Mouse (Mus musculus) ES-Bruce4 (cell line): ENCODE measurements at regions not wholly inside any gene's neighbourhood (a gene's known extent, or its start where the extent isn't known, plus 50 kb on each side); places are given as distances from the start of the nearest gene placed in this dataset.
A peak's percentile ranks its signal among the peaks of the same experiment; 100 is the strongest.

Experiments
- H3K27ac ChIP-seq: 2 replicates; pipeline ENCODE4 v1.5.1; 2012; ENCODE audit warnings: low read length, inconsistent platforms; ENCODE audit not compliant: insufficient read depth
- H3K27me3 ChIP-seq: 2 replicates; pipeline ENCODE4 v1.6.1; 2012; ENCODE audit warnings: mild to moderate bottlenecking, low read length, inconsistent platforms; ENCODE audit not compliant: control insufficient read depth, poor library complexity, insufficient read depth, severe bottlenecking
- H3K36me3 ChIP-seq: 2 replicates; pipeline ENCODE4 v1.6.1; 2012; ENCODE audit warnings: inconsistent platforms, mild to moderate bottlenecking, low read length, moderate library complexity; ENCODE audit not compliant: control insufficient read depth, poor library complexity, insufficient read depth, severe bottlenecking
- H3K4me1 ChIP-seq: one replicate; pipeline ENCODE4 v1.8.1; 2011; ENCODE audit warnings: low read length; ENCODE audit not compliant: control insufficient read depth, insufficient read depth
- H3K4me3 ChIP-seq: 2 replicates; pipeline ENCODE4 v1.5.1; 2011; ENCODE audit warnings: low read depth, mild to moderate bottlenecking, low read length
- H3K9ac ChIP-seq: 2 replicates; pipeline ENCODE4 v1.6.1; 2012; ENCODE audit warnings: low read depth, mild to moderate bottlenecking, inconsistent platforms; ENCODE audit not compliant: poor library complexity, severe bottlenecking
- H3K9me3 ChIP-seq: replicated peaks from 2 replicates; pipeline ENCODE4 v1.6.1; 2012; ENCODE audit warnings: mild to moderate bottlenecking, low read length, inconsistent platforms; ENCODE audit not compliant: control insufficient read depth, poor library complexity, insufficient read depth, severe bottlenecking
- CTCF ChIP-seq: IDR thresholded peaks from one replicate; pipeline ENCODE4 v1.8.1; 2011; ENCODE audit warnings: low read depth, low read length
- EP300 ChIP-seq: IDR thresholded peaks from 2 replicates; pipeline ENCODE4 v1.6.1; 2011; ENCODE audit warnings: low read depth, low read length; ENCODE audit not compliant: insufficient read depth
- POLR2A ChIP-seq: IDR thresholded peaks from one replicate; pipeline ENCODE4 v1.8.1; 2011; ENCODE audit warnings: low read length; ENCODE audit not compliant: insufficient read depth

DNA sequence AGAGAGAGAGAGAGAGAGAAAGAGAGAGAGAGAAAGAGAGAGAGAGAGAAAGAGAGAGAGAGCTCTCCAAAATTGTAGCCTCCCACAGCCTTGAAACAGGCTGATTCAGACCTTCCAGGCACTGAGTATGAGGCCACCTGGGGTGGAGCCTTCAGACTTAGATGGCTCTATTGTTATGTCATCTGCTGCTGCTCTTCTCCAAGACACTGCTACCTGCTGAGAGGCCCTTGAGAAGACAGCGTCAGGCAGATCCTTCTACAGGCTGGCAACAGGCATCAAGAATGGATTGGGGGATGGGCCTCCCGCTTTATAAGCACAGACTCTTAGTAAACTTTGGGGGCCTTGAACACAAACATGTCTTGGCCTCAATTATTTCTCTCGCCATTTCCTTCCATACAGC, 1340.9 kb upstream of the Adgrl3 start:
- no peaks in the 10 kb centered on the region for H3K36me3 ChIP-seq
- no peak overlapping the region for H3K4me3 ChIP-seq

GRCm38 (mm10) chr5:79680321-79680720, 1339.6 kb upstream of the Adgrl3 start:
- H3K27me3 ChIP-seq = no peaks in the 10 kb centered on the region
- no peaks in the 10 kb centered on the region for H3K9me3 ChIP-seq
- no peaks in the 10 kb centered on the region for H3K4me1 ChIP-seq
- no peak overlapping the region for H3K27ac ChIP-seq
- H3K9ac ChIP-seq = no peak overlapping the region
- TF ChIP-seq CTCF (no peak), EP300 (no peak), POLR2A (no peak)
- no peaks in the 10 kb centered on the region for H3K36me3 ChIP-seq
- no peak overlapping the region for H3K4me3 ChIP-seq

More for the DNA sequence above, 1340.9 kb upstream of the Adgrl3 start:
- no peaks in the 10 kb centered on the region for H3K4me1 ChIP-seq
- TF ChIP-seq POLR2A (no peak), EP300 (peak; percentile 85; the same call in 1 of the 2 replicates)
- H3K9ac ChIP-seq = no peak overlapping the region
- H3K9me3 ChIP-seq = no peaks in the 10 kb centered on the region
- H3K27ac ChIP-seq = no peak overlapping the region
- H3K27me3 ChIP-seq = no peaks in the 10 kb centered on the region

DNA sequence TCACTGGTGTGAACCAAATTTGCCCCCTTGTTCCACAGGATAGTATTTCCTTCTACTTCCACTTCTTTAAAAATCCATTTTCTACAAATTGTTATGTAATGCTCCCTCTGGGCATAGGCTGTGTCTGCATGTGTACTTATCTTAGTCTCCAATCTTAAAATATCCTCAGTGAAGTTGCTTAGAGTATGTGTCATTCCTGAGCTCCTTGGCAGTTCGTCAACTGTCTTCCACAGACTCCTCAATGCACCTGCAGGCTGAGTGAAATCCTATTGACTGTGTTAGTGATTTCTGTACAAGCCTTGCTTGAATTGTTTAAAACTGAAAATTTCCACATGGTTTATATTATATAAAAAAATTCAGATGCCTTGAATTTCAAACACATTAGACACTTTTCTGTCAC, 1313.3 kb upstream of the Adgrl3 start:
- no peak overlapping the region for H3K27ac ChIP-seq
- H3K9me3 ChIP-seq = no peaks in the 10 kb centered on the region
- no peak for TF ChIP-seq EP300
- TF ChIP-seq POLR2A = no peak
- TF ChIP-seq CTCF = no peak
- H3K4me3 ChIP-seq = no peak overlapping the region
- H3K36me3 ChIP-seq = no peaks in the 10 kb centered on the region
- no peaks in the 10 kb centered on the region for H3K27me3 ChIP-seq
- H3K4me1 ChIP-seq = no peaks in the 10 kb centered on the region
- H3K9ac ChIP-seq = no peak overlapping the region

DNA sequence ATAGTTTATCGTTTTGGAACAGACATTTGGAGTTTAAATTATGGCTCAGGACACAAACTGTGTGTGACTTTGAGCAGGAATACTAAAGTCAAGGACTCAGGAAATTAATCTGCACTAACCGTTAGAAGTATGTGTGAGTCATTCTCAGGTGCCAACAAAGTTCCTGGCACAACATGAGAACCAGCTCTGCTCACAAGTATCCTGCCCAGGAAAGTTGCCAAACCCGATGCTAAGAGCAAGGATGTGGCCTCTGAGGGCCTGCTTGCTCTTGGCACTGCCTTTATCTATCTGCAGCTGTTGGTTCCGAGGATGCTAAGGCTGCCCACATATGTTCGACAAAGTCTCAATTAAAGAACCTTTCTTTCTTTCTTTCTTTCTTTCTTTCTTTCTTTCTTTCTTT, 1285.1 kb upstream of the Adgrl3 start:
- Histone ChIP-seq H3K9me3 (no peaks in the 10 kb centered on the region), H3K4me1 (no peaks in the 10 kb centered on the region), H3K27ac (no peak overlapping the region), H3K9ac (no peak overlapping the region), H3K4me3 (no peak overlapping the region), H3K27me3 (no peaks in the 10 kb centered on the region), H3K36me3 (no peaks in the 10 kb centered on the region)
- TF ChIP-seq EP300 (no peak), CTCF (no peak), POLR2A (no peak)

DNA sequence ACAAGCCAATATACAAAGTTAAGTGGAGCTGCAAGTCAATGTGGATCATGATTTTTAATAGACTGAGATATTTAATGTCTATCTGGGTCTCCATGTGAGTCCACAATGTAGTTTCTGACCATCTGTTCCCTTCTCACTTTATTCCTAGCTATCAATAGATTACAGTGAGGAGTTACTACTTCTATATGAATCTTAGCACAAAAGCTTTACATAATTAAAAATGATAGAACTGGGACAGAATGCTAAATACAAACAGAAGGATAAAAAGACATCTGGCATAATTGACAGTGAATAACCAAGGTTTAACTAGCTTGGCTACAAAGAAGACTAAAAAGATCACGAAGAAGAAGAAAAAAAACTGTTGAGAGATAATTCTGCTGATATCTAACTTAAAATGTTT, 1235.5 kb upstream of the Adgrl3 start:
- H3K4me1 ChIP-seq = no peaks in the 10 kb centered on the region
- H3K27ac ChIP-seq = no peak overlapping the region
- H3K9ac ChIP-seq = no peak overlapping the region
- H3K27me3 ChIP-seq = no peaks in the 10 kb centered on the region
- no peak overlapping the region for H3K4me3 ChIP-seq
- no peak for TF ChIP-seq CTCF
- TF ChIP-seq POLR2A = no peak
- TF ChIP-seq EP300 = no peak
- no peaks in the 10 kb centered on the region for H3K36me3 ChIP-seq
- H3K9me3 ChIP-seq = no peaks in the 10 kb centered on the region

GRCm38 (mm10) chr5:79826531-79826930, 1193.4 kb upstream of the Adgrl3 start:
- TF ChIP-seq EP300 = no peak
- TF ChIP-seq CTCF = no peak
- TF ChIP-seq POLR2A = no peak
- Histone ChIP-seq H3K27ac (no peak overlapping the region), H3K9me3 (peaks cover 37% of the 10 kb centered on the region), H3K4me1 (no peaks in the 10 kb centered on the region), H3K9ac (no peak overlapping the region), H3K36me3 (no peaks in the 10 kb centered on the region), H3K4me3 (no peak overlapping the region), H3K27me3 (no peaks in the 10 kb centered on the region)

GRCm38 (mm10) chr5:79846456-79846855, 1173.5 kb upstream of the Adgrl3 start:
- Histone ChIP-seq H3K4me1 (no peaks in the 10 kb centered on the region), H3K9ac (no peak overlapping the region), H3K4me3 (no peak overlapping the region), H3K36me3 (no peaks in the 10 kb centered on the region), H3K9me3 (no peaks in the 10 kb centered on the region), H3K27me3 (no peaks in the 10 kb centered on the region), H3K27ac (no peak overlapping the region)
- no peak for TF ChIP-seq POLR2A
- TF ChIP-seq CTCF = no peak
- no peak for TF ChIP-seq EP300
